16 mouse cellular contexts compared by ENCODE assay signal in the genomic region with DNA sequence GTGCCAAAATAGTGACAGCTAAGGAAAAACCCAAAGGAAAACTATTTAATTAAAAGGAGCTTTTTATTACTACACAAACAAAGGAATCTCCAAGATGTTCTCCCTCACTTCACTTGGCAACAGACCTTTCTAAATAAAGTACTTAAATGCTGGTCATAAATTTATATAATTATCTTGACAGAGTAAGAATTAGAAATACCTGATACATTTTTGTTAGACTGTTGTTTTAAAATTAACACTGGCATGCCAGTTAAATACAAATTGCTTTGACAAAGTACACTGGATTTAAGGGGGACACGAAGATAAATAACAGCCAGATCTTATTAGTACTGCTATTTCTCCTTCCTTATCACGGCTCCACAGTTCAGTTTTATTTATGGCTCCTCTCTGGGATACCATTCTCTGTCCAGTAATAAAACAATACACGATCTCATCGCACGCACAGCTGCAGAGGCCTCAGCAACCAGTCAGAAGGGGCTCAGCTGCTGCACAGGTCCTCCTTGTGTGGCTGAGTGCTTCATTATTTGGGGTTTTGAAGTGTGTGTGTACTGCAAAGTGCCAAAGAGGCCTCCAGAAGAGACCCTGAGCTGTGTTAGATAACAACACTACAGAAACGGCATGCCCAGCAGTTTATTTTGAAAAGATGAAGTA. TPM values are rescaled to one million over a fixed set of nuclear protein-coding genes. Genes with fewer than 3 reads are reported as not detected.
DNase-seq lines count a peak whose midpoint lies in the region; ATAC-seq and TF ChIP-seq lines count a peak whose summit lies in the region.
"Had no signal": no experiment of that assay in that cellular context is flagged by ENCODE, and none has a peak within 500 bp of the region (broad histone marks: within the 10 kb centered on the region; RNA-seq: fewer than 3 reads in every experiment).

No protein-coding gene starts in this region.

- H3K27ac ChIP-seq in heart, postnatal 0 days (ENCODE audit: low read depth), result peak overlapping the region; percentile 73
- H3K27ac ChIP-seq in forebrain, embryonic 14.5 days (ENCODE audit: low read depth, low read length), result no peak overlapping the region
- H3K27ac ChIP-seq: limb, embryonic 15.5 days had no signal

- no peak overlapping the region for H3K4me3 ChIP-seq in heart, postnatal 0 days (ENCODE audit: low read depth, low read length)
- H3K4me3 ChIP-seq in forebrain, embryonic 14.5 days (ENCODE audit: low read depth, low read length), result no peak overlapping the region
- H3K4me3 ChIP-seq: limb, embryonic 15.5 days had no signal

- POLR2A ChIA-PET in Patski (lab: Charles Lee), result interaction anchor here (0.6 kb wide), 1 partner anchor 21 kb away, joined by 3 read pairs; no protein-coding TSS in a partner anchor

- in situ Hi-C loops in Patski (cut with MboI; ENCODE audit: low pct_unique_long_range_greater_than_20kb), result no loop called here

- no peak for DNase-seq in heart, postnatal 0 days (ENCODE audit: low spot score)
- DNase-seq in heart, adult 9 months (ENCODE audit: low spot score in 2 of 2), result no peak
- peak; percentile 20 to 38 for DNase-seq in kidney, postnatal 4 days
- DNase-seq in kidney, adult 11 months, result no peak
- DNase-seq in MN1 (ENCODE audit: low spot score) (peak; percentile 21), Patski (ENCODE audit: low read depth, low spot score) (peak; percentile 68)
- no peak for DNase-seq in forebrain, embryonic 14.5 days (ENCODE audit: low spot score)
- DNase-seq: cerebellum, adult 9-11 months; heart, adult 11 months; lung, postnatal 10 days; retina, postnatal 1 day; right cerebral cortex, postnatal 4 days; thymus, postnatal 36 days had no signal

- H3K36me3 ChIP-seq in heart, postnatal 0 days (replicated peaks; ENCODE audit: control insufficient read depth, insufficient read depth, low read length), result peaks cover 92% of the 10 kb centered on the region
- H3K36me3 ChIP-seq in forebrain, embryonic 14.5 days (ENCODE audit: control insufficient read depth, insufficient read depth, low read length), result peaks cover 72% of the 10 kb centered on the region

- no peak for TF ChIP-seq CTCF in heart, postnatal 0 days (IDR thresholded peaks at IDR 0.05; ENCODE audit: low read depth)
- no peak for TF ChIP-seq CTCF in Patski (IDR thresholded peaks at IDR 0.05)

- no peak overlapping the region for H3K4me2 ChIP-seq in heart, postnatal 0 days (ENCODE audit: low read depth, low read length)
- H3K4me2 ChIP-seq in forebrain, embryonic 14.5 days (ENCODE audit: low read length), result no peak overlapping the region
- H3K4me2 ChIP-seq: limb, embryonic 15.5 days had no signal

- H3K9ac ChIP-seq in heart, postnatal 0 days (replicated peaks; ENCODE audit: low read depth, low read length), result no peak overlapping the region; the same call in 1 of the 2 replicates
- no peak overlapping the region for H3K9ac ChIP-seq in forebrain, embryonic 14.5 days (ENCODE audit: low read length)
- H3K9ac ChIP-seq: limb, embryonic 15.5 days had no signal

- peak; percentile 72 for ATAC-seq in heart, postnatal 0 days (ENCODE audit: insufficient read depth, low read depth)
- ATAC-seq in Patski, result peak; percentile 62
- ATAC-seq in forebrain, embryonic 14.5 days, result no peak
- ATAC-seq: hindbrain, embryonic 16.5 days had no signal

- no peaks in the 10 kb centered on the region for H3K27me3 ChIP-seq in heart, postnatal 0 days (ENCODE audit: control insufficient read depth, insufficient read depth, low read length)
- no peaks in the 10 kb centered on the region for H3K27me3 ChIP-seq in Patski
- no peaks in the 10 kb centered on the region for H3K27me3 ChIP-seq in forebrain, embryonic 14.5 days (replicated peaks; ENCODE audit: control insufficient read depth, insufficient read depth, low read length)
- H3K27me3 ChIP-seq: limb, embryonic 15.5 days had no signal

- H3K4me1 ChIP-seq in heart, postnatal 0 days (ENCODE audit: control insufficient read depth, insufficient read depth), result no peaks in the 10 kb centered on the region
- H3K4me1 ChIP-seq in forebrain, embryonic 14.5 days (ENCODE audit: control insufficient read depth, insufficient read depth, low read length), result no peaks in the 10 kb centered on the region
- H3K4me1 ChIP-seq: limb, embryonic 15.5 days had no signal

- TF ChIP-seq EP300 in heart, postnatal 0 days (IDR thresholded peaks at IDR 0.05; ENCODE audit: low read depth), result no peak

- CTCF ChIA-PET in Patski (lab: Charles Lee), result no interaction called here

- 31% methylated on average over 6 of the region's 6 CpGs for WGBS in heart, postnatal 0 days
- 83% methylated on average over 6 of the region's 6 CpGs for WGBS in forebrain, embryonic 14.5 days

- no peaks in the 10 kb centered on the region for H3K9me3 ChIP-seq in heart, postnatal 0 days (replicated peaks; ENCODE audit: control insufficient read depth, low read length)
- no peaks in the 10 kb centered on the region for H3K9me3 ChIP-seq in forebrain, embryonic 14.5 days (replicated peaks; ENCODE audit: control insufficient read depth, low read length)
- H3K9me3 ChIP-seq: limb, embryonic 15.5 days had no signal

RNA-seq across cellular contexts. Expression of gene Fam161b, which starts 12.3 kb away (rescaled TPM):
- total RNA-seq in heart, postnatal 0 days (2014; rRNA removed; ENCODE audit: low replicate concordance), result 3.4 and 4.0 TPM in 2 replicates
- polyA plus RNA-seq in heart, postnatal 0 days (2015; fragmentation: Nextera tagmentation; extraction: Ambion mirVana), result 5.6 and 6.0 TPM in 2 replicates
- polyA plus RNA-seq in Patski (2021), result 5.5 TPM
- polyA plus RNA-seq in forebrain, embryonic 14.5 days (2014; fragmentation: Nextera tagmentation; extraction: Ambion mirVana), result 8.5 and 12.8 TPM in 2 replicates
- total RNA-seq: monocyte, adult 5-6 weeks had no signal

RNA-seq across cellular contexts. Expression of gene Coq6, which starts 12.5 kb away (rescaled TPM):
- 271 and 278 TPM in 2 replicates for total RNA-seq in heart, postnatal 0 days (2014; rRNA removed; ENCODE audit: low replicate concordance)
- 102 and 105 TPM in 2 replicates for polyA plus RNA-seq in heart, postnatal 0 days (2015; fragmentation: Nextera tagmentation; extraction: Ambion mirVana)
- polyA plus RNA-seq in Patski (2021), result 44.5 TPM
- polyA plus RNA-seq in forebrain, embryonic 14.5 days (2014; fragmentation: Nextera tagmentation; extraction: Ambion mirVana), result 48.6 and 57.6 TPM in 2 replicates

RNA-seq across cellular contexts. Expression of gene Entpd5, which starts 34.9 kb away (rescaled TPM):
- 37.6 and 59.8 TPM in 2 replicates for total RNA-seq in heart, postnatal 0 days (2014; rRNA removed; ENCODE audit: low replicate concordance)
- polyA plus RNA-seq in heart, postnatal 0 days (2015; fragmentation: Nextera tagmentation; extraction: Ambion mirVana), result 37.5 and 40.5 TPM in 2 replicates
- 21.1 TPM for polyA plus RNA-seq in Patski (2021)
- polyA plus RNA-seq in forebrain, embryonic 14.5 days (2014; fragmentation: Nextera tagmentation; extraction: Ambion mirVana), result 8.0 and 8.5 TPM in 2 replicates

RNA-seq across cellular contexts. Expression of gene Bbof1, which starts 34.9 kb away (rescaled TPM):
- total RNA-seq in heart, postnatal 0 days (2014; rRNA removed; ENCODE audit: low replicate concordance), result 0.04 TPM in 1 of 2 replicates, not detected in the other
- 1.3 and 2.3 TPM in 2 replicates for polyA plus RNA-seq in heart, postnatal 0 days (2015; fragmentation: Nextera tagmentation; extraction: Ambion mirVana)
- polyA plus RNA-seq in Patski (2021), result 2.2 TPM
- polyA plus RNA-seq in forebrain, embryonic 14.5 days (2014; fragmentation: Nextera tagmentation; extraction: Ambion mirVana), result 0.94 and 3.3 TPM in 2 replicates
- total RNA-seq: monocyte, adult 5-6 weeks had no signal

RNA-seq across cellular contexts. Expression of gene Rnf113a2, which starts 43.0 kb away (rescaled TPM):
- 9.4 and 14.1 TPM in 2 replicates for total RNA-seq in heart, postnatal 0 days (2014; rRNA removed; ENCODE audit: low replicate concordance)
- polyA plus RNA-seq in heart, postnatal 0 days (2015; fragmentation: Nextera tagmentation; extraction: Ambion mirVana), result 20.9 and 22.1 TPM in 2 replicates
- 18.1 TPM for polyA plus RNA-seq in Patski (2021)
- 27.6 and 30.4 TPM in 2 replicates for polyA plus RNA-seq in forebrain, embryonic 14.5 days (2014; fragmentation: Nextera tagmentation; extraction: Ambion mirVana)

Comparison
In these comparisons a context has a peak if more than half of its experiments do, and no peak if none do; other contexts are left out.
1. DNase-seq: peak in kidney, postnatal 4 days (2 of 2), MN1 (single experiment) and Patski (single experiment); none in heart, postnatal 0 days (single experiment), heart, adult 9 months (0 of 2), kidney, adult 11 months (single experiment) and forebrain, embryonic 14.5 days (single experiment).